Mouse (Mus musculus) spleen, adult 18-20 months (tissue): Measurements from ENCODE around the gene Scn5a.

ENCODE experiments used
- DNase-seq, 2 experiments: peaks; one replicate each; pipeline ENCODE4 v3.0.0; 2022; ENCODE audit warnings: mixed read lengths in 2 of 2

Gene Scn5a

GRCm38 (mm10) chr9:119563617-119564016, 15.2 kb downstream of the Scn5a start:
- no peak for DNase-seq

- DNase-seq: no peak
Measured at GRCm38 (mm10) chr9:119562256-119562655, 16.6 kb downstream of the Scn5a start.

GRCm38 (mm10) chr9:119561746-119562145, 17.1 kb downstream of the Scn5a start:
- no peak for DNase-seq

GRCm38 (mm10) chr9:119559537-119560276, 19.1 kb downstream of the Scn5a start:
- no peak for DNase-seq

- peak in 1 of 2 experiments; percentile 19 for DNase-seq
Measured at GRCm38 (mm10) chr9:119558119-119558854, 20.5 kb downstream of the Scn5a start.

GRCm38 (mm10) chr9:119556043-119556442, 22.8 kb downstream of the Scn5a start:
- DNase-seq: no peak

GRCm38 (mm10) chr9:119547528-119547927, 31.3 kb downstream of the Scn5a start:
- no peak for DNase-seq

- DNase-seq: no peak
Measured at GRCm38 (mm10) chr9:119547128-119547527, 31.7 kb downstream of the Scn5a start.

GRCm38 (mm10) chr9:119540726-119541125, 38.1 kb downstream of the Scn5a start:
- no peak for DNase-seq

GRCm38 (mm10) chr9:119537823-119538222, 41.0 kb downstream of the Scn5a start:
- no peak for DNase-seq

GRCm38 (mm10) chr9:119531684-119532417, 47.0 kb downstream of the Scn5a start:
- DNase-seq: no peak

GRCm38 (mm10) chr9:119524511-119524910, 54.3 kb downstream of the Scn5a start:
- no peak for DNase-seq

- DNase-seq: no peak
Measured at GRCm38 (mm10) chr9:119523301-119523700, 55.5 kb downstream of the Scn5a start.

GRCm38 (mm10) chr9:119519116-119519515, 59.7 kb downstream of the Scn5a start:
- DNase-seq: no peak

GRCm38 (mm10) chr9:119518177-119518576, 60.6 kb downstream of the Scn5a start:
- DNase-seq: no peak

GRCm38 (mm10) chr9:119517467-119517866, 61.3 kb downstream of the Scn5a start:
- DNase-seq: no peak

GRCm38 (mm10) chr9:119516815-119517214, 62.0 kb downstream of the Scn5a start:
- DNase-seq: no peak

GRCm38 (mm10) chr9:119515454-119515853, 63.4 kb downstream of the Scn5a start:
- DNase-seq: no peak

- DNase-seq: no peak
Measured at GRCm38 (mm10) chr9:119514986-119515385, 63.8 kb downstream of the Scn5a start.

- no peak for DNase-seq
Measured at GRCm38 (mm10) chr9:119513816-119514215, 65.0 kb downstream of the Scn5a start.

GRCm38 (mm10) chr9:119512993-119513392, 65.8 kb downstream of the Scn5a start:
- DNase-seq: no peak

GRCm38 (mm10) chr9:119510902-119511301, 67.9 kb downstream of the Scn5a start:
- no peak for DNase-seq

- DNase-seq: no peak
Measured at GRCm38 (mm10) chr9:119504981-119505658, 73.7 kb downstream of the Scn5a start.
